In the genomic region with DNA sequence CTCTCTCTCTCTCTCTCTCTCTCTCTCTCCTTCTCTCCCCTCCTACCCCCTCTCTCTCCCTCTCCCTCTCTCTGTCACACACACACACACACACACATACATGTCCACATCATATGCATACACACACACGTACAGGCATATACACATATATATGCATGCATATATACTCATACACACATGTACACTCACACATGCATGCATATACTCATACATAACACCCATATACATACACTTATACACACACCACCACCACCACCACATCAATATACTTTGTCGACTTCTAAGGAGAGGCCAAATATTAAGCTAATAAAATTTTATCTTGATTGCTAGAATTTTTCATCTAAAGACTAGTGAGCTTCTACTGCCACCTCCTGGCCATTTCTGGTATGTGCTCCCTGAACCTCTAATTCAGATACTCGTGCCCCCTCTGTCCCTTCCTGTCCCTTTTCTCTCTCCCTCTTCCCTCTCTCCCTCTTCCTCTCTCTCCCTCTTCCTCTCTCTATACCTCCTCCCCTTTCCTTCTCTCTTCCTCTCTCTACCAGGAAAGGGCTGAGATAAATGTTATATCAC, we compare ENCODE assay signal across 8 mouse cellular contexts. TPM values are rescaled to one million over a fixed set of nuclear protein-coding genes. Genes with fewer than 3 reads are reported as not detected.
DNase-seq lines count a peak whose midpoint lies in the region; ATAC-seq and TF ChIP-seq lines count a peak whose summit lies in the region.

No protein-coding gene starts in this region.

- H3K27me3 ChIP-seq in spleen, adult 2 months (ENCODE audit: control insufficient read depth, insufficient read depth, low read length) = no peaks in the 10 kb centered on the region

- no peak for TF ChIP-seq POLR2A in spleen, adult 2 months (IDR thresholded peaks at IDR 0.05; ENCODE audit: low read depth, low read length)
- no peak for TF ChIP-seq POLR2A in lung, adult 2 months (IDR thresholded peaks at IDR 0.05; ENCODE audit: borderline replicate concordance, extremely low read depth, low read depth, low read length)

- ATAC-seq in CD4-positive, CD25-positive, alpha-beta regulatory T cell, adult 4 months = no peak
- ATAC-seq in common myeloid progenitor, adult 5-6 weeks (replicated peaks; ENCODE audit: low read depth, poor library complexity, severe bottlenecking) = peak; percentile 87

- H3K27ac ChIP-seq in spleen, adult 2 months (ENCODE audit: insufficient read depth, low read length) = no peak overlapping the region

- H3K4me1 ChIP-seq in spleen, adult 2 months (ENCODE audit: control insufficient read depth, insufficient read depth, insufficient read length) = no peaks in the 10 kb centered on the region
- no peaks in the 10 kb centered on the region for H3K4me1 ChIP-seq in lung, adult 2 months (ENCODE audit: control insufficient read depth, insufficient read depth, low read length)

- DNase-seq in CD4-positive, CD25-positive, alpha-beta regulatory T cell, adult 2 months (ENCODE audit: low read depth, low spot score) = peak; percentile 68
- DNase-seq in spleen, adult 2 months (ENCODE audit: low read depth in 1 of 2, low spot score in 2 of 2) = peak in 1 of 2 experiments; percentile 37
- no peak for DNase-seq in spleen, adult 12 weeks (ENCODE audit: low spot score)
- DNase-seq in induced T-regulatory cell, adult 2 months (ENCODE audit: low read depth) = peak; percentile 67
- DNase-seq in lung, adult 2 months = peak; percentile 37
- peak; percentile 68 for DNase-seq in retina, postnatal 1 day

- H3K4me3 ChIP-seq in spleen, adult 2 months (ENCODE audit: extremely low read depth, insufficient read depth, insufficient read length) = no peak overlapping the region
- no peak overlapping the region for H3K4me3 ChIP-seq in lung, adult 2 months (replicated peaks; ENCODE audit: extremely low read depth, low read depth, low read length)

- no peaks in the 10 kb centered on the region for H3K36me3 ChIP-seq in spleen, adult 2 months (ENCODE audit: control insufficient read depth, insufficient read depth, low read length)

- 32% methylated on average over 3 of the region's 3 CpGs for WGBS in spleen, adult 2 months
- WGBS in lung, adult 2 months = 31% methylated on average over 3 of the region's 3 CpGs

- TF ChIP-seq CTCF in spleen, adult 2 months (IDR thresholded peaks at IDR 0.05; ENCODE audit: extremely low read depth, insufficient read depth, insufficient read length, insufficient replicate concordance) = peak; percentile 36; the same call in 1 of the 2 replicates
- peak; percentile 37 for TF ChIP-seq CTCF in lung, adult 2 months (IDR thresholded peaks at IDR 0.05; ENCODE audit: insufficient read depth, low read length)

RNA-seq across cellular contexts. Expression of a gene that starts 59.2 kb away (rescaled TPM):
- polyA plus RNA-seq in CD4-positive, CD25-positive, alpha-beta regulatory T cell, adult 4 months (2017; shearing (Covaris generic)) = 1 to 10 TPM; 2.9 to 3.7 TPM
- 3.4 and 5.0 TPM in 2 replicates for polyA plus RNA-seq in spleen, adult 2 months (2012; rRNA removed)
- total RNA-seq in common myeloid progenitor, adult 5-6 weeks (2017) = 3.4 and 7.1 TPM in 2 replicates
- 2.5 and 2.7 TPM in 2 replicates for polyA plus RNA-seq in lung, adult 2 months (2012; rRNA removed)
